Mouse (Mus musculus): ENCODE data around the gene Iqgap2. TPM values are rescaled to one million over a fixed set of nuclear protein-coding genes. Genes with fewer than 3 reads are reported as not detected.

Gene Iqgap2
- polyA plus RNA-seq, 1 experiment from 2014 or later: 4.2 TPM

- 87% methylated on average over 6 of the region's 6 CpGs for WGBS
Observed at GRCm38 (mm10) chr13:95608416-95609087, 283.2 kb downstream of the Iqgap2 start.

GRCm38 (mm10) chr13:95607019-95607418 lies 284.7 kb downstream of the Iqgap2 start:
- H3K27ac ChIP-seq (ENCODE audit: low read depth, low read length): no peak overlapping the region
- no peak overlapping the region for H3K4me2 ChIP-seq (ENCODE audit: low read length)
- no peak for ATAC-seq
- no peaks in the 10 kb centered on the region for H3K27me3 ChIP-seq (replicated peaks; ENCODE audit: control insufficient read depth, insufficient read depth, low read length)
- no peak for DNase-seq (ENCODE audit: low spot score)
- peaks cover 45% of the 10 kb centered on the region for H3K36me3 ChIP-seq (ENCODE audit: control insufficient read depth, insufficient read depth, low read length)
- no peak overlapping the region for H3K9ac ChIP-seq (ENCODE audit: low read length)
- no peak overlapping the region for H3K4me3 ChIP-seq (ENCODE audit: low read depth, low read length)
- no peaks in the 10 kb centered on the region for H3K9me3 ChIP-seq (replicated peaks; ENCODE audit: control insufficient read depth, low read length)
- 97% methylated on average over 8 of the region's 8 CpGs for WGBS
- no peaks in the 10 kb centered on the region for H3K4me1 ChIP-seq (ENCODE audit: control insufficient read depth, insufficient read depth, low read length)

More at GRCm38 (mm10) chr13:95608416-95609087, 283.2 kb downstream of the Iqgap2 start:
- Histone ChIP-seq H3K27me3 (replicated peaks; ENCODE audit: control insufficient read depth, insufficient read depth, low read length) (no peaks in the 10 kb centered on the region), H3K9me3 (replicated peaks; ENCODE audit: control insufficient read depth, low read length) (no peaks in the 10 kb centered on the region), H3K27ac (ENCODE audit: low read depth, low read length) (no peak overlapping the region), H3K4me1 (ENCODE audit: control insufficient read depth, insufficient read depth, low read length) (no peaks in the 10 kb centered on the region), H3K9ac (ENCODE audit: low read length) (no peak overlapping the region), H3K4me3 (ENCODE audit: low read depth, low read length) (no peak overlapping the region), H3K4me2 (ENCODE audit: low read length) (no peak overlapping the region), H3K36me3 (ENCODE audit: control insufficient read depth, insufficient read depth, low read length) (peaks cover 34% of the 10 kb centered on the region)
- ATAC-seq (no peak), DNase-seq (ENCODE audit: low spot score) (no peak)

GRCm38 (mm10) chr13:95604288-95604687 lies 287.4 kb downstream of the Iqgap2 start:
- no peak overlapping the region for H3K9ac ChIP-seq (ENCODE audit: low read length)
- peaks cover 51% of the 10 kb centered on the region for H3K36me3 ChIP-seq (ENCODE audit: control insufficient read depth, insufficient read depth, low read length)
- 97% methylated on average over 25 of the region's 25 CpGs for WGBS
- H3K9me3 ChIP-seq (replicated peaks; ENCODE audit: control insufficient read depth, low read length): no peaks in the 10 kb centered on the region
- no peak for ATAC-seq
- no peak overlapping the region for H3K4me2 ChIP-seq (ENCODE audit: low read length)
- no peaks in the 10 kb centered on the region for H3K27me3 ChIP-seq (replicated peaks; ENCODE audit: control insufficient read depth, insufficient read depth, low read length)
- no peak for DNase-seq (ENCODE audit: low spot score)
- no peak overlapping the region for H3K4me3 ChIP-seq (ENCODE audit: low read depth, low read length)
- peak overlapping the region; percentile 62; the same call in 1 of the 2 replicates for H3K27ac ChIP-seq (ENCODE audit: low read depth, low read length)
- no peaks in the 10 kb centered on the region for H3K4me1 ChIP-seq (ENCODE audit: control insufficient read depth, insufficient read depth, low read length)

GRCm38 (mm10) chr13:95599833-95600359 lies 291.8 kb downstream of the Iqgap2 start:
- Histone ChIP-seq H3K27ac (ENCODE audit: low read depth, low read length) (no peak overlapping the region), H3K27me3 (replicated peaks; ENCODE audit: control insufficient read depth, insufficient read depth, low read length) (no peaks in the 10 kb centered on the region), H3K9me3 (replicated peaks; ENCODE audit: control insufficient read depth, low read length) (no peaks in the 10 kb centered on the region), H3K4me3 (ENCODE audit: low read depth, low read length) (no peak overlapping the region), H3K36me3 (ENCODE audit: control insufficient read depth, insufficient read depth, low read length) (peaks cover 40% of the 10 kb centered on the region), H3K4me1 (ENCODE audit: control insufficient read depth, insufficient read depth, low read length) (no peaks in the 10 kb centered on the region), H3K4me2 (ENCODE audit: low read length) (no peak overlapping the region), H3K9ac (ENCODE audit: low read length) (no peak overlapping the region)
- ATAC-seq: no peak
- DNase-seq (ENCODE audit: low spot score): no peak
- WGBS: 79% methylated on average over 3 of the region's 3 CpGs

- Histone ChIP-seq H3K9ac (ENCODE audit: low read length) (no peak overlapping the region), H3K4me2 (ENCODE audit: low read length) (no peak overlapping the region), H3K9me3 (replicated peaks; ENCODE audit: control insufficient read depth, low read length) (no peaks in the 10 kb centered on the region), H3K36me3 (ENCODE audit: control insufficient read depth, insufficient read depth, low read length) (peaks cover 26% of the 10 kb centered on the region), H3K27me3 (replicated peaks; ENCODE audit: control insufficient read depth, insufficient read depth, low read length) (no peaks in the 10 kb centered on the region), H3K4me3 (ENCODE audit: low read depth, low read length) (no peak overlapping the region), H3K27ac (ENCODE audit: low read depth, low read length) (no peak overlapping the region), H3K4me1 (ENCODE audit: control insufficient read depth, insufficient read depth, low read length) (no peaks in the 10 kb centered on the region)
- DNase-seq (ENCODE audit: low spot score): no peak
- 84% methylated on average over 18 of the region's 18 CpGs for WGBS
- ATAC-seq: no peak
Observed at GRCm38 (mm10) chr13:95598232-95598920, 293.3 kb downstream of the Iqgap2 start.

- Histone ChIP-seq H3K27ac (ENCODE audit: low read depth, low read length) (no peak overlapping the region), H3K4me1 (ENCODE audit: control insufficient read depth, insufficient read depth, low read length) (no peaks in the 10 kb centered on the region), H3K36me3 (ENCODE audit: control insufficient read depth, insufficient read depth, low read length) (peaks cover 18% of the 10 kb centered on the region), H3K27me3 (replicated peaks; ENCODE audit: control insufficient read depth, insufficient read depth, low read length) (no peaks in the 10 kb centered on the region), H3K4me2 (ENCODE audit: low read length) (no peak overlapping the region), H3K9me3 (replicated peaks; ENCODE audit: control insufficient read depth, low read length) (no peaks in the 10 kb centered on the region), H3K9ac (ENCODE audit: low read length) (no peak overlapping the region), H3K4me3 (ENCODE audit: low read depth, low read length) (no peak overlapping the region)
- WGBS: 93% methylated on average over 10 of the region's 10 CpGs
- ATAC-seq (no peak), DNase-seq (ENCODE audit: low spot score) (no peak)
Observed at GRCm38 (mm10) chr13:95597578-95597977, 294.1 kb downstream of the Iqgap2 start.

GRCm38 (mm10) chr13:95596689-95597088 lies 295.0 kb downstream of the Iqgap2 start:
- no peak for DNase-seq (ENCODE audit: low spot score)
- H3K36me3 ChIP-seq (ENCODE audit: control insufficient read depth, insufficient read depth, low read length): peaks cover 13% of the 10 kb centered on the region; the same call in 1 of the 2 replicates
- no peak for ATAC-seq
- no peak overlapping the region for H3K27ac ChIP-seq (ENCODE audit: low read depth, low read length)
- no peak overlapping the region for H3K4me3 ChIP-seq (ENCODE audit: low read depth, low read length)
- no peaks in the 10 kb centered on the region for H3K27me3 ChIP-seq (replicated peaks; ENCODE audit: control insufficient read depth, insufficient read depth, low read length)
- no peak overlapping the region for H3K9ac ChIP-seq (ENCODE audit: low read length)
- no peaks in the 10 kb centered on the region for H3K9me3 ChIP-seq (replicated peaks; ENCODE audit: control insufficient read depth, low read length)
- no peaks in the 10 kb centered on the region for H3K4me1 ChIP-seq (ENCODE audit: control insufficient read depth, insufficient read depth, low read length)
- 70% methylated on average over 7 of the region's 7 CpGs for WGBS
- no peak overlapping the region for H3K4me2 ChIP-seq (ENCODE audit: low read length)

GRCm38 (mm10) chr13:95595921-95596320 lies 295.8 kb downstream of the Iqgap2 start:
- H3K9me3 ChIP-seq (replicated peaks; ENCODE audit: control insufficient read depth, low read length): no peaks in the 10 kb centered on the region
- H3K9ac ChIP-seq (ENCODE audit: low read length): no peak overlapping the region
- no peak overlapping the region for H3K4me2 ChIP-seq (ENCODE audit: low read length)
- ATAC-seq: no peak
- no peaks in the 10 kb centered on the region for H3K27me3 ChIP-seq (replicated peaks; ENCODE audit: control insufficient read depth, insufficient read depth, low read length)
- H3K4me3 ChIP-seq (ENCODE audit: low read depth, low read length): no peak overlapping the region
- DNase-seq (ENCODE audit: low spot score): no peak
- peaks cover 6% of the 10 kb centered on the region; the same call in 1 of the 2 replicates for H3K36me3 ChIP-seq (ENCODE audit: control insufficient read depth, insufficient read depth, low read length)
- 76% methylated on average over 5 of the region's 5 CpGs for WGBS
- H3K27ac ChIP-seq (ENCODE audit: low read depth, low read length): no peak overlapping the region
- no peaks in the 10 kb centered on the region for H3K4me1 ChIP-seq (ENCODE audit: control insufficient read depth, insufficient read depth, low read length)

- WGBS: 91% methylated on average over 7 of the region's 7 CpGs
- Histone ChIP-seq H3K4me3 (ENCODE audit: low read depth, low read length) (no peak overlapping the region), H3K4me1 (ENCODE audit: control insufficient read depth, insufficient read depth, low read length) (no peaks in the 10 kb centered on the region), H3K4me2 (ENCODE audit: low read length) (no peak overlapping the region), H3K9me3 (replicated peaks; ENCODE audit: control insufficient read depth, low read length) (no peaks in the 10 kb centered on the region), H3K36me3 (ENCODE audit: control insufficient read depth, insufficient read depth, low read length) (peaks cover 2% of the 10 kb centered on the region; the same call in 1 of the 2 replicates), H3K27ac (ENCODE audit: low read depth, low read length) (no peak overlapping the region), H3K9ac (ENCODE audit: low read length) (no peak overlapping the region), H3K27me3 (replicated peaks; ENCODE audit: control insufficient read depth, insufficient read depth, low read length) (no peaks in the 10 kb centered on the region)
- DNase-seq (ENCODE audit: low spot score) (no peak), ATAC-seq (no peak)
Observed at GRCm38 (mm10) chr13:95595411-95595810, 296.3 kb downstream of the Iqgap2 start.

Data from forebrain, embryonic 14.5 days (tissue).